Mouse (Mus musculus) R1 (cell line): Measurements from ENCODE around the gene Nxpe5.

ENCODE experiments used
- DNase-seq: peaks from one replicate; pipeline ENCODE4 v3.0.0-alpha.2; 2018; ENCODE audit warnings: low read depth, low spot score

The Nxpe5 gene

GRCm38 (mm10) chr5:138275216-138276050 lies 49.7 kb downstream of the Nxpe5 start:
- DNase-seq: peak; percentile 66

GRCm38 (mm10) chr5:138277994-138278393 lies 52.3 kb downstream of the Nxpe5 start:
- no peak for DNase-seq

- DNase-seq: peak; percentile 100
Observed at GRCm38 (mm10) chr5:138279585-138280424, 54.1 kb downstream of the Nxpe5 start, which contains the start of the genes Gm43720, Gpc2 and Stag3. Gene Gm43720, minus strand, starts transcription at chr5:138279958. Gene Gpc2, minus strand, starts transcription at chr5:138280005. Gene Stag3, plus strand, starts transcription at chr5:138280240.

- no peak for DNase-seq
Observed at GRCm38 (mm10) chr5:138280425-138280768, 54.7 kb downstream of the Nxpe5 start.

GRCm38 (mm10) chr5:138280829-138281228 lies 55.1 kb downstream of the Nxpe5 start:
- peak; percentile 83 for DNase-seq

- DNase-seq: no peak
Observed at GRCm38 (mm10) chr5:138281798-138282197, 56.1 kb downstream of the Nxpe5 start.

GRCm38 (mm10) chr5:138283540-138283939 lies 57.8 kb downstream of the Nxpe5 start:
- peak; percentile 33 for DNase-seq

GRCm38 (mm10) chr5:138287861-138288260 lies 62.2 kb downstream of the Nxpe5 start:
- DNase-seq: peak; percentile 78

GRCm38 (mm10) chr5:138291638-138292037 lies 65.9 kb downstream of the Nxpe5 start:
- no peak for DNase-seq

- DNase-seq: no peak
Observed at GRCm38 (mm10) chr5:138294158-138294557, 68.5 kb downstream of the Nxpe5 start.

- no peak for DNase-seq
Observed at GRCm38 (mm10) chr5:138299613-138300012, 73.9 kb downstream of the Nxpe5 start.
